Mouse (Mus musculus) midbrain, embryonic 16.5 days (tissue): ENCODE data around the gene Igf1r. TPM values are rescaled to one million over a fixed set of nuclear protein-coding genes. Genes with fewer than 3 reads are reported as not detected.

Experiments
- ATAC-seq: fragments of 200-750 bp; cut with Nextera tagmentation; 2 replicates; pipeline ENCODE4 v1.8.0; 2017; ENCODE audit warnings: moderate TSS enrichment
- H3K27ac ChIP-seq: fragments of 300-500 bp; sonication (generic); 2 replicates; pipeline ENCODE4 v1.5.1; 2014; ENCODE audit warnings: mild to moderate bottlenecking, low read length, mixed read lengths
- H3K27me3 ChIP-seq: fragments of 300-500 bp; sonication (generic); 2 replicates; pipeline ENCODE4 v1.6.1; 2014; ENCODE audit warnings: low read depth, low read length, mixed read lengths; ENCODE audit not compliant: control insufficient read depth, insufficient read depth
- H3K36me3 ChIP-seq: fragments of 300-500 bp; sonication (generic); 2 replicates; pipeline ENCODE4 v1.6.1; 2014; ENCODE audit warnings: mild to moderate bottlenecking, low read length, moderate library complexity, mixed read lengths; ENCODE audit not compliant: control insufficient read depth, insufficient read depth
- H3K4me1 ChIP-seq: fragments of 300-500 bp; sonication (generic); 2 replicates; pipeline ENCODE4 v1.6.1; 2014; ENCODE audit warnings: mild to moderate bottlenecking, low read length, mixed read lengths; ENCODE audit not compliant: control insufficient read depth, insufficient read depth
- H3K4me2 ChIP-seq: fragments of 300-500 bp; sonication (generic); 2 replicates; pipeline ENCODE4 v1.6.1; 2014; ENCODE audit warnings: mild to moderate bottlenecking, low read length, mixed read lengths
- H3K4me3 ChIP-seq: fragments of 300-500 bp; sonication (generic); 2 replicates; pipeline ENCODE4 v1.5.1; 2014; ENCODE audit warnings: low read depth, mild to moderate bottlenecking, low read length, moderate library complexity, mixed read lengths
- H3K9ac ChIP-seq: fragments of 300-500 bp; sonication (generic); 2 replicates; pipeline ENCODE4 v1.6.1; 2014; ENCODE audit warnings: low read depth, low read length, mixed read lengths
- H3K9me3 ChIP-seq: fragments of 300-500 bp; sonication (generic); replicated peaks from 2 replicates; pipeline ENCODE4 v1.6.1; 2014; ENCODE audit warnings: mild to moderate bottlenecking, low read length, mixed read lengths; ENCODE audit not compliant: control insufficient read depth, poor library complexity, severe bottlenecking
- WGBS: fragments of 180-500 bp; shearing (Covaris S2); extraction: QIAGEN DNeasy Blood & Tissue Kit; methylation state at CpG from one replicate; pipeline ENCODE4 v1.1.7; 2014; 5-methylcytosine and 5-hydroxymethylcytosine counted together
- polyA plus RNA-seq: library from polyadenylated mRNA; unstranded; fragments of >200 nt; fragmentation: Nextera tagmentation; extraction: Ambion mirVana; gene quantifications from 2 replicates; pipeline ENCODE4 v1.2.1, GENCODE M21; 2015

Gene Igf1r
- polyA plus RNA-seq, 1 experiment from 2014 or later, result 21.5 TPM

DNA sequence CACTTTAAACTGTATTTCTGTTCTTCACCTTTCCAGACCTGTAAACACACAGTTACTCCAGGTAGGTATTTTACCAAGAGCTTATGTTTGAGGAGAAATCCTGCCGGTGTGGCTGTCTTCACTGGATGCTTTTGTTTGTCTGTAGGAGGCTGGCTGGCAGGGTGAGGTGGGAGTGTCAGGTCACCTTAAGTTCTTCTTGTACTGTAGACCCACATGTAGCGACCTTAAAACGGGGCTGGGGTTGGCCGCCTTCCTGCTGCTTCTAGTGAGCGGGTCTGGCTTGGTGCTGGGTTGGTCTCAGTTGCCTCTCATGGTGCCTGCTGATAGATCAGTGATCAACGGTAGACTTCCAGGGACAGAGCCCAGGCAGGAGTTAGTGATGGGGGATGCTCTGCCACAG lies 69.6 kb downstream of the Igf1r start:
- Histone ChIP-seq H3K27ac (no peak overlapping the region), H3K27me3 (no peaks in the 10 kb centered on the region), H3K9me3 (no peaks in the 10 kb centered on the region), H3K36me3 (no peaks in the 10 kb centered on the region), H3K4me3 (no peak overlapping the region), H3K9ac (no peak overlapping the region), H3K4me1 (peaks cover 11% of the 10 kb centered on the region; the same call in 1 of the 2 replicates), H3K4me2 (no peak overlapping the region)
- ATAC-seq, result no peak
- WGBS, result 78% methylated on average over 6 of the region's 6 CpGs

- no peak overlapping the region for H3K9ac ChIP-seq
- H3K27me3 ChIP-seq, result no peaks in the 10 kb centered on the region
- H3K36me3 ChIP-seq, result no peaks in the 10 kb centered on the region
- H3K4me1 ChIP-seq, result peaks cover 16% of the 10 kb centered on the region
- no peak overlapping the region for H3K27ac ChIP-seq
- WGBS, result 85% methylated on average over 4 of the region's 4 CpGs
- H3K9me3 ChIP-seq, result no peaks in the 10 kb centered on the region
- no peak overlapping the region for H3K4me3 ChIP-seq
- ATAC-seq, result no peak
- H3K4me2 ChIP-seq, result no peak overlapping the region
These were observed 71.3 kb downstream of the Igf1r start for GRCm38 (mm10) chr7:68023882-68024281.

DNA sequence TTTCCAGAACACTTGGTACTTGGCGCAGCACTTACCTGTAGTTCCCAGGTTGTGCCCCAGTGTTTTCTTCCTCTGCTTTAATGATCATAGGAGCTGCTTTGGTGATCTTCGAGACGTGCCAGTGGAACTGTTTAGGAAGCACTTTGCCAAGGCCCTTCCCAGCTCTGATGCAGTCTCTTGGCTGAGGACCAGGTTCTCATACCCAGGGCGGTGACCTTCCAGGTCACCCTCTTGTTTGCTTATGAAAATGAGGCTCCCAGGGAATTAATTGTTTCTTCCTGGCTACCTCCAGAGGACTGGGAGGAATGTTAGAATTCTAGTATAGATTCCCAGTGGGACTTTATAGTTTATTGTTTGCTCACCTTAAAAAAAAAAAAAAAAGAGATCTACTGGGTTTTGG lies 72.0 kb downstream of the Igf1r start:
- Histone ChIP-seq H3K4me1 (peaks cover 16% of the 10 kb centered on the region), H3K9ac (no peak overlapping the region), H3K4me2 (no peak overlapping the region), H3K27me3 (no peaks in the 10 kb centered on the region), H3K4me3 (no peak overlapping the region), H3K9me3 (no peaks in the 10 kb centered on the region), H3K27ac (no peak overlapping the region), H3K36me3 (no peaks in the 10 kb centered on the region)
- ATAC-seq, result no peak
- WGBS, result 76% methylated on average over 4 of the region's 4 CpGs

DNA sequence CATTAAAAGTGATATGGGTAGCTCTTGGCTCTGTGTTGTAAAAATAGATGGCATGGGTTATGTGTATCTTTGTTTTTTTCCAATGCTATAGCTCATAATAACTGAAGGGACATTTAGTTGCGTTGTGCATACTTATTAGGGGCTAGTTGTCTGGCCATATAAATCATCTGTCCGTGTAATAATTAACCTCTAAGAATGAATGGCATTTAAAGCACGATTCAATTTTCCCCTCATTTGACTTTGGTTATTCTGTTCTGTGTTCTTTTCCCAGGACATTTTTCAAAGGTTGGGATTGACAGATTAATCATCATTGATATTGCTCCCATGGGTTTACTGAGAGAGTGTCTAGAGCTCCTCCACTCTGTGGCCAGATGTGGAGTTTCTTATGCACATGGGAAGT lies 72.8 kb downstream of the Igf1r start:
- H3K9ac ChIP-seq, result no peak overlapping the region
- no peaks in the 10 kb centered on the region for H3K36me3 ChIP-seq
- no peaks in the 10 kb centered on the region for H3K27me3 ChIP-seq
- H3K9me3 ChIP-seq, result no peaks in the 10 kb centered on the region
- H3K27ac ChIP-seq, result no peak overlapping the region
- H3K4me2 ChIP-seq, result no peak overlapping the region
- peaks cover 21% of the 10 kb centered on the region for H3K4me1 ChIP-seq
- WGBS, result 65% methylated on average over 3 of the region's 3 CpGs
- H3K4me3 ChIP-seq, result no peak overlapping the region
- ATAC-seq, result no peak

- Histone ChIP-seq H3K4me2 (no peak overlapping the region), H3K9me3 (no peaks in the 10 kb centered on the region), H3K27ac (no peak overlapping the region), H3K36me3 (no peaks in the 10 kb centered on the region), H3K27me3 (no peaks in the 10 kb centered on the region), H3K4me1 (peaks cover 25% of the 10 kb centered on the region), H3K9ac (no peak overlapping the region), H3K4me3 (no peak overlapping the region)
- no peak for ATAC-seq
- 59% methylated on average over 9 of the region's 9 CpGs for WGBS
These were observed 73.4 kb downstream of the Igf1r start for GRCm38 (mm10) chr7:68026076-68026475.

DNA sequence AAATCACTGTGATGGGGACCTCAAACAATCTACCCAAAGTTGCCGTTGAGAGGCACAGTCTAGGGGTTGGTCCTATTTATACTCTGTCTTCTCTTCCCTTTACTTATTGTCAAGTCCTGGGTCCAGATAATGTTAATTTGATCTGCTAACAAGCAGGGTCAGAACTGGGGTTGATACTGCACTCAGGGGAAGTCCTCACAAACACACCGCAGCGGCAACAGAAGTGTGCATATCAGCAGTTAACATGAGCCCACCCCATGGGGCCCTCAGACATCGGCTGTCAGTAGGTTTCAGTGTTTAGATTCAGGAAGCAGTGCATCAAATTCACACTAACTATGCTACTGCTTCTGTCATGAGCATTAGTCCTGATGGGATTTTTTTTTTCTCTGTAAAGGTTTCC lies 75.5 kb downstream of the Igf1r start:
- Histone ChIP-seq H3K27me3 (no peaks in the 10 kb centered on the region), H3K9ac (no peak overlapping the region), H3K9me3 (no peaks in the 10 kb centered on the region), H3K4me2 (no peak overlapping the region), H3K27ac (no peak overlapping the region), H3K4me3 (no peak overlapping the region), H3K36me3 (no peaks in the 10 kb centered on the region), H3K4me1 (peaks cover 31% of the 10 kb centered on the region)
- ATAC-seq, result no peak
- 63% methylated on average over 4 of the region's 4 CpGs for WGBS

DNA sequence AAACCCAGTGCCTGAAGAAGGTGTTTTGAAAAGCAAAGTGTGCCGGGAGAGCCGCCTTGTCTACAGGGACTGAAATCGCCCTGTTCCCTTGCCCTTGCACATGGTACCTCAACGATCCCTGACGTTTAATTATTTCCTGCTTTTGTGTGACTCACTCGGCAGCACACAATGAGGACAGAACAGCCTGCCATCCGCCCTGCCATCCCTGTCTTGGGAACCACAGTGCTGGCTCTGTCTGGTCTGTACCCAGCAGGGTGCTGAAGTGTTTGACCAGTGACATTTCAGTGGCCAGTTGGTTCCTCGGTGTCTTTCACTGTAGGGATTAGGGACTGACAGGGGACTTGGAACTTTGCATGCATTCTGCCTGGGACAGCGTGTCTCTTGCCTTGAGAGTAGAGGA lies 78.2 kb downstream of the Igf1r start:
- ATAC-seq, result 0 out of 2 replicates have a peak, but pooled peaks have one; percentile 32

DNA sequence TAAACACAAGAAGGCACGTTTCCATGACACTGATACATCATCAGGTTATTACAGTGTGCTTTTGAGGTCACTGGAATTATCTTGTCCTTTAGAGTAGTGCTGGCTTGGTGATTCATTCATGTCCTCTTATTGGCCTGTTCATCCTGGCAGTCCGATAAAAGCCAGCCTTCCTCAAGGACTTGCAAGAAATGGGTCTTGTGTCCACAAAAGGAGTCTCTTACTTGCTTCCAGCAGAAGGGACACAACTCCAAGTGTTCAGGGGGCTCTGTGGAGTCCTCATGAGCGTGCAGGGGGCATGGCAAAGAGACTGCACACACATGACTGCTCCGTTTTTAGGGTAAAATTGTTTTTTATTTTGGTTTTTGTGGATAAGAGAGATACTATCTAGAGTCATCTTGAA lies 83.9 kb downstream of the Igf1r start:
- H3K27me3 ChIP-seq, result no peaks in the 10 kb centered on the region
- no peak overlapping the region for H3K9ac ChIP-seq
- H3K27ac ChIP-seq, result no peak overlapping the region
- 94% methylated on average over 4 of the region's 4 CpGs for WGBS
- H3K9me3 ChIP-seq, result no peaks in the 10 kb centered on the region
- H3K4me1 ChIP-seq, result peaks cover 3% of the 10 kb centered on the region
- no peak overlapping the region for H3K4me3 ChIP-seq
- no peak overlapping the region for H3K4me2 ChIP-seq
- H3K36me3 ChIP-seq, result no peaks in the 10 kb centered on the region
- ATAC-seq, result no peak

More for the DNA sequence above, 78.2 kb downstream of the Igf1r start:
- Histone ChIP-seq H3K4me2 (no peak overlapping the region), H3K27me3 (no peaks in the 10 kb centered on the region), H3K36me3 (no peaks in the 10 kb centered on the region), H3K4me1 (peaks cover 25% of the 10 kb centered on the region), H3K27ac (no peak overlapping the region), H3K9ac (no peak overlapping the region), H3K4me3 (no peak overlapping the region), H3K9me3 (no peaks in the 10 kb centered on the region)
- 22% methylated on average over 9 of the region's 9 CpGs for WGBS

GRCm38 (mm10) chr7:68038846-68039245 lies 86.2 kb downstream of the Igf1r start:
- no peak for ATAC-seq
- 74% methylated on average over 8 of the region's 8 CpGs for WGBS
- Histone ChIP-seq H3K36me3 (no peaks in the 10 kb centered on the region), H3K27ac (no peak overlapping the region), H3K4me1 (peaks cover 1% of the 10 kb centered on the region; the same call in 1 of the 2 replicates), H3K9me3 (no peaks in the 10 kb centered on the region), H3K27me3 (no peaks in the 10 kb centered on the region), H3K9ac (no peak overlapping the region), H3K4me2 (no peak overlapping the region), H3K4me3 (no peak overlapping the region)

- no peaks in the 10 kb centered on the region for H3K36me3 ChIP-seq
- no peak overlapping the region for H3K27ac ChIP-seq
- 67% methylated on average over 2 of the region's 2 CpGs for WGBS
- H3K4me1 ChIP-seq, result no peaks in the 10 kb centered on the region
- H3K27me3 ChIP-seq, result no peaks in the 10 kb centered on the region
- ATAC-seq, result no peak
- no peak overlapping the region for H3K9ac ChIP-seq
- H3K4me3 ChIP-seq, result no peak overlapping the region
- no peak overlapping the region for H3K4me2 ChIP-seq
- no peaks in the 10 kb centered on the region for H3K9me3 ChIP-seq
These were observed 86.9 kb downstream of the Igf1r start for GRCm38 (mm10) chr7:68039550-68039949.
